Mouse (Mus musculus) kidney, postnatal 4 days (tissue): ENCODE results near the gene Cenph.
"Not testable (repeated sequence)": the region's sequence is repeated elsewhere in the genome, so short reads cannot be mapped to it uniquely, and the experiment has no call there.

Source experiments
- DNase-seq, 2 experiments: peaks; one replicate each; pipeline ENCODE4 v3.0.0; 2021; ENCODE audit warnings: mixed read lengths in 2 of 2

Gene Cenph

GRCm38 (mm10) chr13:100744036-100744744, 31.5 kb downstream of the Cenph start, which contains the start of gene Mrps36:
Gene Mrps36, minus strand, starts transcription at chr13:100744659.
- peak; percentile 95 to 98 for DNase-seq

DNA sequence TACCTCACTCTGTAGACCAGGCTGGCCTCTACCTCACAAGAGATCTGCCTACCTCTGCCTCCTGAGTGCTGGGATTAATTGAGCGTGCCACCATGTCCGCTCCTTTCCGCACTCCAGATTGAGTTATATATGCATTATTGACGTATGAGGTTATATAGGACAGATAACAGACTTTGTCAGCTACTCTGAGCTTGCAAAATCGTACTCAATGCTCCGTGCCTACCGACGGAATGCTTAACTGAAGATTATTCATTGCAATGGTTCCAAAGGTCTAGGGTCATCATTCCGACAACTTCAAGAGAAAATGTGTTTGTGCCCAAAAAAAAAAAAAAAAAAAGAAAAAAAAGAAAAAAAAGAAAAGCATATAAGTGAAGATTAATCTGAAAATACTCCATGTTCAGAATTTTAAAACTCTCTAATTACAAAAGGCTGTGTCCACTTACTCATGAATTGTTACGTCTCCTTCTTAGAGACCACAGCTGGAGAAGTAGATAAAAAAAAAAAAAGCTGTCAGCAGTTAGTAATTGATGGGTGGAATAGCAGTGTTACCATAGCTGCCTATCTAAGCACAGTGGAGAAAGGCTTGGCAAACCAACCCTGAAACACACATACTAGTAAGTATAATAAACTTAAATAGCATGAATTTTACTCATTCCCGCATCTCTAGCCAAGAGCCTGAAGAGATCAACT, 32.2 kb downstream of the Cenph start:
- peak in 1 of 2 experiments; percentile 10 for DNase-seq

DNA sequence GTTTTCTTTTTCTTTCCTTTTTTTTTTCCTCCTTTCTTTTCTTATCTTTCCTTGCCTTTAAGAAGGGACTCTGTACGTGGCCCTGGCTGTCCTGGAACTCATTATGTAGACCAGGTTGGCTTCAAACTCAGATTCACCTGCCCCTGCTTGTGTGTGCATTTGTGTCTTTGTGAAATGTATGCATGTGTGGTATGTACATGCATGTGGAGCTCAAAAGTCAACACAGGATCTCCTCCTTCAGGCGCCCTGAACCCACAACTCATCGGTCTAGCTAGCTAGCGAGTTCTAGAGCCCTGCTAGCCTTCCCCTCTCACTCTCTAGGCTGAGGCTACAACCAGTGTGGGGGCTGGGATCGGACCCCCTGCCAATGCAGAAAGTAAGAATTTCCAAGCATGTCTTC, 32.9 kb downstream of the Cenph start:
- no peak for DNase-seq

DNA sequence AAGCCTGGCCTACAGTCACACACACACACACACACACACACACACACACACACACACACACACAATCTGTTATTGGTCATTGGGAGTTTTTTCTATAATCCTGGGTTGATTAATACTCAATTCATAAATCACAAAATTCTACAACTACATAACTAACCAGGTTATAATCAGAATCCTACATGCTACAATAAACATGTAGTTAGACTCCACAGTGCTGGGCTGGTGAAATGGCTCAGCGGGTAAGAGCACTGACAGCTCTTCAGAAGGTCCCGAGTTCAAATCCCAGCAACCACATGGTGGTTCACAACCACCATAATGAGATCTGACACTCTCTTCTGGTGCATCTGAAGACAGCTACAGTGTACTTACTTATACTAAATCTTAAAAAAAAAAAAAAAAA, 42.9 kb downstream of the Cenph start:
- DNase-seq, result no peak

DNA sequence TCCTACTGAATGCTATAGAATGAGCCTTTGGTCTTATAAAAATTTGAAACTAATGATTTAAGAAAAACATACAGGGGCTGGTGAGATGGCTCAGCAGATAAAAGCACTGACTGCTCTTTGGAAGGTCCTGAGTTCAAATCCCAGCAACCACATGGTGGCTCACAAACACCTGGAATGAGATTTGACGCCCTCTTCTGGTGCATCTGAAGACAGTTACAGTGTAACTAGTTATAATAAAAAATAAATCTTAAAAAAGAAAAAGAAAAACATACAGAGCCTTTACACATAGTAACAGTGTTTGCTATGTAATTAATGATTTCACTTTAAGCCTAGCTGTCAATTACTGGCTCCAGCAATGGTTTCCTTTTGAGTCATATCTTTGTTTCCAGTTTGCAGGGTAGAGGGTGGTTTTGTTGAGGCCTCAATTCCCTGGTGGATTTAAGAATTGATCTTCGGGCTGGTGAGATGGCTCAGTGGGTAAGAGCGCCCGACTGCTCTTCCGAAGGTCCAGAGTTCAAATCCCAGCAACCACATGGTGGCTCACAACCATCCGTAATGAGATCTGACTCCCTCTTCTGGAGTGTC, 44.1 kb downstream of the Cenph start:
- DNase-seq, result not testable (repeated sequence)

- DNase-seq, result peak; percentile 96 to 97
Observed at GRCm38 (mm10) chr13:100730861-100731176, 44.9 kb downstream of the Cenph start, which contains the start of gene Cdk7. Gene Cdk7, minus strand, starts transcription at chr13:100730939.

GRCm38 (mm10) chr13:100730153-100730860, 45.4 kb downstream of the Cenph start:
- peak; percentile 20 to 45 for DNase-seq

GRCm38 (mm10) chr13:100728530-100728929, 47.2 kb downstream of the Cenph start:
- DNase-seq, result not testable (repeated sequence)

- no peak for DNase-seq
Observed at GRCm38 (mm10) chr13:100728086-100728485, 47.6 kb downstream of the Cenph start.

- no peak for DNase-seq
Observed at GRCm38 (mm10) chr13:100725194-100725593, 50.5 kb downstream of the Cenph start.

GRCm38 (mm10) chr13:100724051-100724754, 51.5 kb downstream of the Cenph start:
- DNase-seq, result peak; percentile 18 to 46

DNA sequence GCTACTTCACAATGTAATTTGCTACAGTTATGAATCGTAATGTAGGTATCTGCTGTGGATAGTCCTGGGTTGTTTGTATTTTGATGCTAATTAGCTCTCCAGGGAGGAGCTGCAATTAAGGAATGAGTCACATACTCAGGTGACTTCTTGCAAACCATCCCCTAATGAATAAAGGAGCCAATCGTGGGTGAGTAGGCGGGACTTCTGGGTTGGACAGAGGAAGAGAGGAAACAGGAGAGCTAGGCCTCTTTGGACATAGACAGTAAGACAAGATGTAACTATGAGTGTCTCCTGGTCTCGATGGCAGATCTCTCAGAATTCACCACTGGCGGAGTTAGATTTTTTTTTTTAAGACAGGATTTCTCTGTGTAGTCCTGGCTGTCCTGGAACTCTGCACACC, 54.0 kb downstream of the Cenph start:
- no peak for DNase-seq

GRCm38 (mm10) chr13:100715467-100715866, 60.2 kb downstream of the Cenph start:
- no peak for DNase-seq
